ENCODE assay signal across 1 mouse cellular context in the genomic region with DNA sequence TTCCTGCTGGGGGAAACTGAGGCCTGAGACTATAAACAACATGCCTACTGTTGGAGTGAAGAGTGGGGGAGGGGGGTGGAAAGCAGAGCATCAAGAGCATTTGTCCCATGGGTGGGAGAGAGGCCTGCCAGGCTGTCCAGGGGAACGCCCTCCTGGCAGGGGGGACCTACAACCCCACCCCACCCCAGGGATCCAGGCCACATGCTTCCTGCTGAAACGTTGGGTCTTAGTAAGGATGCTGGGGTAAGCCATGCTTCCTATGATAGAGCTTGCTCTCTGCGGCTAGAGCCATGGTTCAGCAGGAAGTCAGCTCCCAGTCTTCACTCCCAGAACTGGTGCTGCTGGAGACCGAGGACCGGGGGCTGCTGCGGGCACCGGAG.
TF ChIP-seq lines count a peak whose summit lies in the region.

No protein-coding gene starts in this region.

TF ChIP-seq in ES-E14, 5 proteins besides CTCF, POLR2A, EP300 and RAD21 (continued from another document):
- no peak for TF ChIP-seq ZC3H11A (IDR thresholded peaks at IDR 0.05; ENCODE audit: borderline replicate concordance, low read depth, low read length)
